Mouse (Mus musculus): Measurements from ENCODE around the gene Pparg. TPM values are rescaled to one million over a fixed set of nuclear protein-coding genes. Genes with fewer than 3 reads are reported as not detected.

Pparg gene
- polyA plus RNA-seq, 1 experiment from 2014 or later = 6.4 TPM

DNA sequence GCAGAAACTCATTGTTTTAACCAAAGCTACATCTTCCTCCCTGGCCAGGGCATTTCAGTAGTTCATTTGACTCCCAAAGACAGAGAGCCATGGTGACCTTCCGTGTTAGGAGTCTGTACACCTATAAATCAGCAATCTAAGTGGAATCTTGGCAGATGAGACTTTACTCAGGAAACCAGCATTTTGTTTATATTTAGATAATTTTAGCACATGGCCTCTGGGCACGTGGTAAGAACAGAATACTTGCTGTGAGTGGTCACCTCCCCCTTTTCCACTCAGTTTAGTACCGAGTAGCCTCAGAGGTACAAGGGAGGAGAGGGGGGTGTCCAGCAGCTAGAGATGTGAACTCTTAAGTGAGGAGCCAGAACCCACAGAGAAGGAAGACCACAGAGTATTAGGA is 36.2 kb downstream of the Pparg start:
- Histone ChIP-seq H3K4me2 (replicated peaks; ENCODE audit: low read depth, low read length) (no peak overlapping the region), H3K4me1 (ENCODE audit: insufficient read depth, low read length) (no peaks in the 10 kb centered on the region), H3K9ac (replicated peaks; ENCODE audit: low read length) (no peak overlapping the region), H3K4me3 (ENCODE audit: low read length) (no peak overlapping the region), H3K36me3 (ENCODE audit: insufficient read depth, low read length) (no peaks in the 10 kb centered on the region), H3K27me3 (ENCODE audit: insufficient read depth, low read length) (no peaks in the 10 kb centered on the region), H3K9me3 (ENCODE audit: low read length) (no peaks in the 10 kb centered on the region), H3K27ac (ENCODE audit: low read length) (no peak overlapping the region)
- 22% methylated on average over 3 of the region's 3 CpGs for WGBS
- no peak for ATAC-seq (ENCODE audit: low FRiP score, low TSS enrichment)

DNA sequence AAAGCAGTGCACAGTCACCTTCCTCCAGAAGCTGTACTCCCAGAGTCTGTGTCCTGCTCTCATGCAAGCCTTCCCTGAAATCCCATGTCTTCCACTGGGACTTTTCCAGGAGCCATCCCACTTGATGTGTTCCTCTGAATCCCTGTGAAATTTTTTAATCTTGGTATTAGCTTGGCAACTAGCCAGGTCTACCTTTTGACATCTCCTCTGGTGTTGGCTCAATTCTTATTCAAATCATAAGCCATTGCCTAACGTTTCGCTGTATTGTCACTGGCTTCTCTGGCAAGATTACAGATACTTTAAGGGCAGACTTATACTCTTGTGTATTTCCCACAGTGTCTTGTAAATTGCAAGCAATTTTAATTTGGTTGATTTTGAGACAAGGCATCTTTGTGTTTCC is 43.6 kb downstream of the Pparg start:
- Histone ChIP-seq H3K4me3 (ENCODE audit: low read length) (no peak overlapping the region), H3K36me3 (ENCODE audit: insufficient read depth, low read length) (no peaks in the 10 kb centered on the region)
- 81% methylated on average over 2 of the region's 2 CpGs for WGBS

DNA sequence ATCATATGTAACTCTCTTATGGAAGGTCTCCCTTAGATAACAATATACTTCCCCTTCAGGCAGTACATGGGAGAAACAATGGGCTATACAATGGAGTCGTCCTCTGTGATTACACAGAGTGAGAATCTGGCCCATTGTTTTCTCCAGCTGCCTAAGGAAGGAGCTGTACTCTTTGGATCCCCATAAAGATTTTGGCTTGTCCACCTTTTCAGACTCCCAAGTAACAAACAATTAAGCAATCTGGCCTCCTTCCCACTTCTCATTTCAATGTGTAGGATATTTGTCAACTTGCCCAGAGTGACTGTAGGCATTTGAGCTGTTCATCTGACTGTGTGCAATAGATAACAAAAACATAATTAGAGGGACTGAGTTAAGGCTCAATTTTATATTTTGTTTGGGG is 50.7 kb downstream of the Pparg start:
- H3K9me3 ChIP-seq (ENCODE audit: low read length) = no peaks in the 10 kb centered on the region
- H3K27ac ChIP-seq (ENCODE audit: low read length) = no peak overlapping the region
- no peak for ATAC-seq (ENCODE audit: low FRiP score, low TSS enrichment)
- H3K27me3 ChIP-seq (ENCODE audit: insufficient read depth, low read length) = no peaks in the 10 kb centered on the region
- no peaks in the 10 kb centered on the region for H3K4me1 ChIP-seq (ENCODE audit: insufficient read depth, low read length)
- H3K4me2 ChIP-seq (replicated peaks; ENCODE audit: low read depth, low read length) = no peak overlapping the region
- no peak overlapping the region for H3K4me3 ChIP-seq (ENCODE audit: low read length)
- 45% methylated on average over 1 of the region's 1 CpGs for WGBS
- H3K9ac ChIP-seq (replicated peaks; ENCODE audit: low read length) = no peak overlapping the region
- H3K36me3 ChIP-seq (ENCODE audit: insufficient read depth, low read length) = no peaks in the 10 kb centered on the region

More for the DNA sequence above, 43.6 kb downstream of the Pparg start:
- ATAC-seq (ENCODE audit: low FRiP score, low TSS enrichment) = no peak
- Histone ChIP-seq H3K4me2 (replicated peaks; ENCODE audit: low read depth, low read length) (no peak overlapping the region), H3K4me1 (ENCODE audit: insufficient read depth, low read length) (no peaks in the 10 kb centered on the region), H3K9ac (replicated peaks; ENCODE audit: low read length) (no peak overlapping the region), H3K9me3 (ENCODE audit: low read length) (no peaks in the 10 kb centered on the region), H3K27me3 (ENCODE audit: insufficient read depth, low read length) (no peaks in the 10 kb centered on the region), H3K27ac (ENCODE audit: low read length) (no peak overlapping the region)

DNA sequence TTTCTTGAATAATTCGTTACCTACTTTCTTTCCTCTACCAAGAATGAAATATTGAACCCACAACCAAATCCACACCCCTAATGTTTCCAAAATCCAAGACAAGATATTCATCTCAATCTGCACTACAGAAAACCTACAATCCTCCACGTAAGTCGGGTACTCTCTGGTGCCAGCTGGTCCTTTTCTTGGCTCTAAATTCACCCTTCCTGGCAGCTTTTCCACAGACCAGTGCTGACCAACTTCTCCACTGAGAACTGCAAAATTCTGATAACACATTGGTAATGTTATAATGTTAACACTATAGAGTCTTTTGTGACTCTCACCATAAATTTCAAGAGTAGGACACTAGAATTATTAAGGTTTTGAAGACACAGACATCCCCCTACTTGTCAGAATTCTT is 57.4 kb downstream of the Pparg start:
- Histone ChIP-seq H3K9me3 (ENCODE audit: low read length) (no peaks in the 10 kb centered on the region), H3K36me3 (ENCODE audit: insufficient read depth, low read length) (no peaks in the 10 kb centered on the region), H3K4me1 (ENCODE audit: insufficient read depth, low read length) (no peaks in the 10 kb centered on the region), H3K27ac (ENCODE audit: low read length) (no peak overlapping the region), H3K9ac (replicated peaks; ENCODE audit: low read length) (no peak overlapping the region), H3K4me3 (ENCODE audit: low read length) (no peak overlapping the region), H3K4me2 (replicated peaks; ENCODE audit: low read depth, low read length) (no peak overlapping the region), H3K27me3 (ENCODE audit: insufficient read depth, low read length) (no peaks in the 10 kb centered on the region)
- ATAC-seq (ENCODE audit: low FRiP score, low TSS enrichment) = no peak
- 80% methylated on average over 3 of the region's 3 CpGs for WGBS

DNA sequence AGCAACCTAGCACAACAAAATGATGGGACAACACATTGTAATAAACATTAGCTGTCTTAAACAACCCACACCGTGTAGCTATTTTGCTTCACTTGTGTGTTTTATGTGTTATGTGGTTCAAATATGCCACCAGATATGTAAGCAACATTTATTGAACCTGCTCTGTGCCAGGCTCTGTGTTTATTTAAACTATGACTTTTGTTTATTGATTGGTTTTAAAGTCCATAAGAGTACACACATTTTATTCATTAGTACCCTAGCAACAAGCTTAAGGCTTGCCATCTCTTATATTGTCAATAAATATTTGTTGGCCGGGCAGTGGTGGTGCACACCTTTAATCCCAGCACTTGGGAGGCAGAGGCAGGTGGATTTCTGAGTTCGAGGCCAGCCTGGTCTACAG is 58.2 kb downstream of the Pparg start:
- Histone ChIP-seq H3K36me3 (ENCODE audit: insufficient read depth, low read length) (no peaks in the 10 kb centered on the region), H3K27me3 (ENCODE audit: insufficient read depth, low read length) (no peaks in the 10 kb centered on the region), H3K4me1 (ENCODE audit: insufficient read depth, low read length) (no peaks in the 10 kb centered on the region), H3K9ac (replicated peaks; ENCODE audit: low read length) (no peak overlapping the region), H3K27ac (ENCODE audit: low read length) (no peak overlapping the region), H3K4me2 (replicated peaks; ENCODE audit: low read depth, low read length) (no peak overlapping the region), H3K9me3 (ENCODE audit: low read length) (no peaks in the 10 kb centered on the region), H3K4me3 (ENCODE audit: low read length) (no peak overlapping the region)
- no peak for ATAC-seq (ENCODE audit: low FRiP score, low TSS enrichment)
- WGBS = 86% methylated on average over 3 of the region's 3 CpGs

- Histone ChIP-seq H3K4me2 (replicated peaks; ENCODE audit: low read depth, low read length) (no peak overlapping the region), H3K4me3 (ENCODE audit: low read length) (no peak overlapping the region), H3K9me3 (ENCODE audit: low read length) (no peaks in the 10 kb centered on the region), H3K9ac (replicated peaks; ENCODE audit: low read length) (no peak overlapping the region), H3K27ac (ENCODE audit: low read length) (no peak overlapping the region), H3K36me3 (ENCODE audit: insufficient read depth, low read length) (no peaks in the 10 kb centered on the region), H3K4me1 (ENCODE audit: insufficient read depth, low read length) (no peaks in the 10 kb centered on the region), H3K27me3 (ENCODE audit: insufficient read depth, low read length) (no peaks in the 10 kb centered on the region)
- ATAC-seq (ENCODE audit: low FRiP score, low TSS enrichment) = no peak
- WGBS = 32% methylated on average over 1 of the region's 1 CpGs
These were observed 60.2 kb downstream of the Pparg start for GRCm38 (mm10) chr6:115420963-115421362.

DNA sequence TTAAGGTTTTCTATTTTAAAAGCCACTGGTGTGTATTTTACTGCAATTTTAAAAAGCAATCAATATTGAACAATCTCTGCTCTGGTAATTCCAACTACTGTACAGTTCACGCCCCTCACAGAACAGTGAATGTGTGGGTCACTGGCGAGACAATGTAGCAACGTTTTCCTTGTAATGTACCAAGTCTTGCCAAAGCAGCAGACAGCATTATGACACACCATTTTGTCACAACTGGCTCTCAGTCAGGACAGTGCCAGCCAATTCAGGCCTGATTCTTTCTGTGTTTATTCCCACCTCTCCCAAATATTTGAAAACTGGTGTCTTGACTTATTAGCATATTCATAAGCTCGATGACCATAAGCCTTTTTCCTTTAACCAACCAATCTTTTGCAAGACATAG is 60.9 kb downstream of the Pparg start:
- no peak for ATAC-seq (ENCODE audit: low FRiP score, low TSS enrichment)

GRCm38 (mm10) chr6:115424433-115424832 is 63.7 kb downstream of the Pparg start:
- Histone ChIP-seq H3K27me3 (ENCODE audit: insufficient read depth, low read length) (no peaks in the 10 kb centered on the region), H3K9me3 (ENCODE audit: low read length) (no peaks in the 10 kb centered on the region), H3K36me3 (ENCODE audit: insufficient read depth, low read length) (no peaks in the 10 kb centered on the region), H3K4me2 (replicated peaks; ENCODE audit: low read depth, low read length) (no peak overlapping the region), H3K4me3 (ENCODE audit: low read length) (no peak overlapping the region), H3K27ac (ENCODE audit: low read length) (no peak overlapping the region), H3K9ac (replicated peaks; ENCODE audit: low read length) (no peak overlapping the region), H3K4me1 (ENCODE audit: insufficient read depth, low read length) (no peaks in the 10 kb centered on the region)
- no peak for ATAC-seq (ENCODE audit: low FRiP score, low TSS enrichment)
- 78% methylated on average over 3 of the region's 3 CpGs for WGBS

More for the DNA sequence above, 60.9 kb downstream of the Pparg start:
- no peaks in the 10 kb centered on the region for H3K4me1 ChIP-seq (ENCODE audit: insufficient read depth, low read length)
- H3K4me3 ChIP-seq (ENCODE audit: low read length) = no peak overlapping the region
- no peak overlapping the region for H3K9ac ChIP-seq (replicated peaks; ENCODE audit: low read length)
- WGBS = 78% methylated on average over 4 of the region's 4 CpGs
- H3K4me2 ChIP-seq (replicated peaks; ENCODE audit: low read depth, low read length) = no peak overlapping the region
- H3K9me3 ChIP-seq (ENCODE audit: low read length) = no peaks in the 10 kb centered on the region
- H3K27me3 ChIP-seq (ENCODE audit: insufficient read depth, low read length) = no peaks in the 10 kb centered on the region
- H3K27ac ChIP-seq (ENCODE audit: low read length) = no peak overlapping the region
- no peaks in the 10 kb centered on the region for H3K36me3 ChIP-seq (ENCODE audit: insufficient read depth, low read length)

DNA sequence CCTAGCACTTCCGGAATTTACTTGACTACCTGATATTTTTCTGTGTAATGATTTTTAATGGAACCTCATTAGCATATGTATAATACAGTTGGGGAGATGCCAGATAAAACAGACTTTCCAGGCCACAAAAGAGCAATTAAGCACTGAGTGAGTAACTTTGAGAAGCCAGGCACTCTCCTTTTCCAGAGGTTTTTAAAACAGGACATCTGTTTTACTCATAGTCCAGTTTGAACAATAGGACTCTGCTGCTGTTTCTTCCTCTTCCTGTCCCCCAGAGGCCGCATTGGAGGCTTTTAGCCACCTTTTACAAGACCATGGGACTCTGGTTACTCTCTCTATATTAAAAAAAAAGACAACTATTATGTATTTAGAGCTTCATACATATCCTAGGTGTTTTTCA is 72.0 kb downstream of the Pparg start:
- ATAC-seq (ENCODE audit: low FRiP score, low TSS enrichment) = no peak
- WGBS = 49% methylated on average over 2 of the region's 2 CpGs
- Histone ChIP-seq H3K27ac (ENCODE audit: low read length) (no peak overlapping the region), H3K9me3 (ENCODE audit: low read length) (no peaks in the 10 kb centered on the region), H3K9ac (replicated peaks; ENCODE audit: low read length) (no peak overlapping the region), H3K27me3 (ENCODE audit: insufficient read depth, low read length) (no peaks in the 10 kb centered on the region), H3K4me2 (replicated peaks; ENCODE audit: low read depth, low read length) (no peak overlapping the region), H3K4me3 (ENCODE audit: low read length) (no peak overlapping the region), H3K36me3 (ENCODE audit: insufficient read depth, low read length) (no peaks in the 10 kb centered on the region), H3K4me1 (ENCODE audit: insufficient read depth, low read length) (no peaks in the 10 kb centered on the region)

DNA sequence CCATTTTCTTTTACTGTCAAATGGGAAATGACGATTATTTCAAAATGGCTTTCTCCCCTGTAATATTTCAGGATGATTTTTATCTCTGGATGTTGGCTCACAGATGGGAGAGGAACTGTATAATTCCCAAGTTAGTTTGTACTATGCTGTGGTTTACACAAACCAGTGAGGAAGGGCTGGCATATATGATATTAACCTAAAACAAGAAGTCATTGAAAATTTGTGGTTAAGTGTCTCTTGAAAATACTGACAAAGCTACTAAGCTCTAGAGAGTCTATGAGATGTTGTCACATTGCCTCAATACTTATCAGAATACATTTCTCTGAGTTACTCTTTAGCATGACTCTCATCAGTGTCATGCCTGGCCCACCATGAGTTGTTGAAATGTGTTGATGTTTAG is 73.3 kb downstream of the Pparg start:
- Histone ChIP-seq H3K9ac (replicated peaks; ENCODE audit: low read length) (no peak overlapping the region), H3K4me2 (replicated peaks; ENCODE audit: low read depth, low read length) (no peak overlapping the region), H3K9me3 (ENCODE audit: low read length) (no peaks in the 10 kb centered on the region), H3K27ac (ENCODE audit: low read length) (no peak overlapping the region), H3K4me1 (ENCODE audit: insufficient read depth, low read length) (no peaks in the 10 kb centered on the region), H3K4me3 (ENCODE audit: low read length) (no peak overlapping the region), H3K36me3 (ENCODE audit: insufficient read depth, low read length) (no peaks in the 10 kb centered on the region), H3K27me3 (ENCODE audit: insufficient read depth, low read length) (no peaks in the 10 kb centered on the region)
- ATAC-seq (ENCODE audit: low FRiP score, low TSS enrichment) = no peak
- 91% methylated on average over 1 of the region's 1 CpGs for whole genome bisulfite sequencing

- Histone ChIP-seq H3K36me3 (ENCODE audit: insufficient read depth, low read length) (no peaks in the 10 kb centered on the region), H3K27me3 (ENCODE audit: insufficient read depth, low read length) (no peaks in the 10 kb centered on the region), H3K4me1 (ENCODE audit: insufficient read depth, low read length) (no peaks in the 10 kb centered on the region), H3K9ac (replicated peaks; ENCODE audit: low read length) (no peak overlapping the region), H3K27ac (ENCODE audit: low read length) (no peak overlapping the region), H3K4me2 (replicated peaks; ENCODE audit: low read depth, low read length) (no peak overlapping the region), H3K4me3 (ENCODE audit: low read length) (no peak overlapping the region), H3K9me3 (ENCODE audit: low read length) (no peaks in the 10 kb centered on the region)
- ATAC-seq (ENCODE audit: low FRiP score, low TSS enrichment) = no peak
- WGBS = 54% methylated on average over 2 of the region's 2 CpGs
These were observed 74.1 kb downstream of the Pparg start for GRCm38 (mm10) chr6:115434816-115435215.
